Mouse (Mus musculus) heart, adult 11 months (tissue): ENCODE data around the gene Olfr975.
"Not testable (repeated sequence)": the region's sequence is repeated elsewhere in the genome, so short reads cannot be mapped to it uniquely, and the experiment has no call there.

Source experiments
- DNase-seq: peaks from one replicate; pipeline ENCODE4 v3.0.0; 2022

Olfr975 gene

GRCm38 (mm10) chr9:39951946-39952345 lies at the start of gene Olfr975:
Gene Olfr975 (minus strand): TSS chr9:39952046.
- no peak for DNase-seq

GRCm38 (mm10) chr9:39991813-39992212 lies 40.0 kb upstream of the Olfr975 start, which contains the start of gene Olfr978:
Gene Olfr978 (plus strand): TSS chr9:39992113.
- no peak for DNase-seq

GRCm38 (mm10) chr9:39976581-39977145 lies 24.8 kb upstream of the Olfr975 start:
- DNase-seq: not testable (repeated sequence)

GRCm38 (mm10) chr9:39961033-39961432 lies 9.2 kb upstream of the Olfr975 start, which contains the start of gene Olfr976:
Gene Olfr976 (minus strand): TSS chr9:39961133.
- not testable (repeated sequence) for DNase-seq

- no peak for DNase-seq
These were observed 14.6 kb downstream of the Olfr975 start, which contains the start of gene Olfr974 for GRCm38 (mm10) chr9:39937201-39937600. Gene Olfr974 (plus strand): TSS chr9:39937501.

GRCm38 (mm10) chr9:39928837-39929236 lies 23.0 kb downstream of the Olfr975 start:
- not testable (repeated sequence) for DNase-seq

GRCm38 (mm10) chr9:39927975-39928836 lies 23.6 kb downstream of the Olfr975 start:
- not testable (repeated sequence) for DNase-seq

GRCm38 (mm10) chr9:39909939-39910338 lies 41.9 kb downstream of the Olfr975 start:
- no peak for DNase-seq

GRCm38 (mm10) chr9:39907036-39907435 lies 44.8 kb downstream of the Olfr975 start, which contains the start of gene Olfr229:
Gene Olfr229 (plus strand): TSS chr9:39907336.
- DNase-seq: no peak

- DNase-seq: peak; percentile 61
These were observed 46.7 kb downstream of the Olfr975 start for GRCm38 (mm10) chr9:39905106-39905505.
